Mouse (Mus musculus) layer of hippocampus, postnatal 25 days (tissue): ENCODE measurements around the gene Sdsl. TPM values are rescaled to one million over a fixed set of nuclear protein-coding genes. Genes with fewer than 3 reads are reported as not detected.

Source experiments
- DNase-seq, 2 experiments: peaks; one replicate each; pipeline ENCODE4 v3.0.0; 2022; ENCODE audit warnings: mixed read lengths in 2 of 2, low spot score in 1 of 2; ENCODE audit errors: extremely low spot score in 1 of 2
- total RNA-seq, 2 experiments: library from RNA; stranded (reverse); gene quantifications; 2 replicates each; pipeline ENCODE4 v1.2.3; 2021

The Sdsl gene
- total RNA-seq, 2 experiments from 2014 or later: 7.1 to 9.1 TPM

- no peak for DNase-seq
Observed at GRCm38 (mm10) chr5:120495703-120496226, 23.2 kb upstream of the Sdsl start.

GRCm38 (mm10) chr5:120495064-120495702 is 22.6 kb upstream of the Sdsl start:
- DNase-seq: no peak

GRCm38 (mm10) chr5:120493873-120494395 is 21.3 kb upstream of the Sdsl start:
- DNase-seq: no peak

DNA sequence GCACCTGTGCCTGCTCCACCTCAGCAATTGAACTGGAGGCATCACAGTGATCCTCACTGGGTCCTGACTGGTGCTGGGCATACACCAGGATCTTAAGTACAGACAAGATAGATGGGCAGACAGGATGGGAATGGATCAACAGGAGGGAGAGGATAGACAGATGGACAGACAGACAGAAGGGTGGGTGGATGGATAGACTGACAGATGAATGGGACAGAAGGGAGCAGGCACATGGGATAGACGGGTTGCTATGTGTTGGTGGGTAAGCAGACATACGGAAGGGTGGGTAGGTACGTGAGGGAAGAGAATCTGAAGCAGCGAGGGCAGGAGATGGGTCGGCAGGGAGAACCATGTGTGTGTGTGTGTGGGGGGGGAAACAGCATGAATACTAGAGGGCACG is 20.8 kb upstream of the Sdsl start:
- DNase-seq: no peak

GRCm38 (mm10) chr5:120492437-120492836 is 19.8 kb upstream of the Sdsl start:
- peak in 1 of 2 experiments; percentile 53 for DNase-seq

DNA sequence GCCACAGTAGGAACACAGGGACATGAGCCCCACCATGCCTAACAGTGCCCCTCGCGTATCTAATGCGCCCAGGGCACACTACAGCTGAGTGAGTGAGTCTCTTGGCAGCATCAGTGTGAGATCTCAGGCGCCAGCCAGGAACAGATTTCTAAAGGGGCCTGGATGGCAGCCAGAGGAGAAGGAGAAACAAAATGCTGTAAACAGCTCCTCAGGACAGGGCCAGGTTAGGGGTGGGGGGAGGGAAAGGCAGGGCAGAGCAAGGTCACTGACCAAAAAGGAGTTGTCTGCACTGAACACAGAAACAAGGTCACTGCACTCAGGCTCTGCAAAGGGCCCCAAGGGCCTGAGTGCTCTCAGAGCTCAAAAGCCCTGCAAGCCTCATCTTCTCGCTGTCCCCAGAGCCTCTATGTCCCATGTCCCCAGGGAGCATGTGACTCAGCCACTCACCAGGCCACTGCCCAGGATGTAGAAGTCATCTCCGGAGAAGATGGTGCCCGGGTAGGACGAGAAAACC is 18.1 kb upstream of the Sdsl start:
- DNase-seq: peak in 1 of 2 experiments; percentile 48

DNA sequence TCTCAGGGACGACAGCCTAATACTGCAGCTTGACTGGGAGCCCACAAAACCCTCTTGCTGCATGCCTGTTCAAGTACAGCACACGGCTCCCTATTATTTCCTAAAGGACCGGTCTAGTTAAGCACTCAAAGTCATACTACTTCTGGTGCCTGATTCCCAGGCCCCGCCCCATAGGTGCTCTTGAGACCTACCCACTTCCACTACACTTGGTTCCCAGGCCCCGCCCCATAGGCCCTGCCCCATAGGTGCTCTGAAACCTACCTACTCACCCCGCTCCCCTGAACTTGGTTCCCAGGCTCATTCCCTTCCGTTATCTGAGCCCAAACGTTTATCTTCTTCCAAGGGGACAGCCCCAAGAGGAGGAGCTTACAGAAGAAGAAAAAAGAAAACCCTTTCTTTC is 15.2 kb upstream of the Sdsl start:
- no peak for DNase-seq

GRCm38 (mm10) chr5:120483399-120483798 is 10.8 kb upstream of the Sdsl start:
- DNase-seq: no peak

DNA sequence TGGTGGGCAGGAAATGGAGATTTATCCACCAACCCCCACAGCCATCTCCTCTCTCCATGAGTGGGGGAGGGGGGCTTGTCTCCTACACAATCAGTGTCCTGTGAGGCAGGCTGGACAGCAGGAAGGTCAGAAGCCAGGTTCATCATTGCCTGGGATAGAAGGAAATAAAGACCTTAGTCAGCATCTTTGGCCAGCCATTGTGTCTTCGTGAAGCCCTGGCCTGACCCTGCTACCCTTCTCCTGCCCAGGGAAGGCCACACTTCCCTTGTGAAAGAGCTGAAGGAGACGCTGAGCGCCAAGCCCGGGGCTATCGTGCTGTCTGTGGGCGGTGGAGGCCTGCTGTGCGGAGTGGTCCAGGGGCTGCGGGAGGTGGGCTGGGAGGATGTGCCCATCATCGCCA is 8.6 kb upstream of the Sdsl start:
- DNase-seq: no peak

- DNase-seq: no peak
Observed at GRCm38 (mm10) chr5:120479538-120479937, 6.9 kb upstream of the Sdsl start.

DNA sequence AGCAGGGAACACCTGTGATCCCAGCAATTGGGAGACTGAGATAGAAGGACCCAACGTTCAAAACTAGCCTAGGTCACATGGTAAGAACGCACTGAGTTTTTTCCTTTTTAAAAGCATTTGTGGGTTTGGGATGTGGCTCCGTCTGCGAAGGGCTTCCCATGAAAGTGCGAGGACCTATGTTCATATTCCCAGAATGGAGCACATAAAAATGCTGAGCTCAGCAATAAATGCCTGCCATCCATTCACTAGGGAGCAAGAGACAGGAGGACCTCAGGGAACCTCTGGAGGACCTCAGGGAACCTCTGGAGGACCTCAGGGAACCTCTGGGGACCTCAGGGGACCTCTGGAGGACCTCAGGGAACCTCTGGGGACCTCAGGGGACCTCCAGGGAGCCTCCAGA is 5.4 kb upstream of the Sdsl start:
- no peak for DNase-seq

- DNase-seq: no peak
Observed at GRCm38 (mm10) chr5:120476296-120476695, 3.7 kb upstream of the Sdsl start, which contains the start of gene Sds. TSS of gene Sds (plus strand) at chr5:120476526.

- DNase-seq: no peak
Observed at GRCm38 (mm10) chr5:120475861-120476260, 3.3 kb upstream of the Sdsl start.

GRCm38 (mm10) chr5:120473361-120473760 is 751 bp upstream of the Sdsl start:
- DNase-seq: no peak

GRCm38 (mm10) chr5:120471538-120471937 is 1.1 kb downstream of the Sdsl start:
- DNase-seq: no peak

- no peak for DNase-seq
Observed at GRCm38 (mm10) chr5:120468830-120469229, 3.8 kb downstream of the Sdsl start.

DNA sequence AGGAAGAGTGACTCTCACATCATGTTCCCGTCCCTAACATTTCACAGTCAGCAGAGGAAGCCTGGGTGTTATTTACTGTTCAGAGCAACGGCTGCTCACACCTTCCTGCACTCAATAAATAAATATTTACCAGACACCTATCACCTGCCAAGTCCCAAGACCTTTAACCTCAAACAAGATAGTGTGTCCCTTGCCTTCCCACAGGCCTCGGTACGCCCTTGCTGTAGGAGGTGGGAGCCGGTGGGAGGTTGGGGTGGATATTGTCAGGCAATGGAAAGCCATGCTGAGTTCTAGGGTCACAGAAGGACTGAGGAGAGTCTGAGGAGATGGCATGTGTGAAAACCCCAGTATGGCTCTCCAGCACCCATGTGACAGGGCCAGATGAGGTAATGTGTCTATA is 4.3 kb downstream of the Sdsl start:
- DNase-seq: no peak

DNA sequence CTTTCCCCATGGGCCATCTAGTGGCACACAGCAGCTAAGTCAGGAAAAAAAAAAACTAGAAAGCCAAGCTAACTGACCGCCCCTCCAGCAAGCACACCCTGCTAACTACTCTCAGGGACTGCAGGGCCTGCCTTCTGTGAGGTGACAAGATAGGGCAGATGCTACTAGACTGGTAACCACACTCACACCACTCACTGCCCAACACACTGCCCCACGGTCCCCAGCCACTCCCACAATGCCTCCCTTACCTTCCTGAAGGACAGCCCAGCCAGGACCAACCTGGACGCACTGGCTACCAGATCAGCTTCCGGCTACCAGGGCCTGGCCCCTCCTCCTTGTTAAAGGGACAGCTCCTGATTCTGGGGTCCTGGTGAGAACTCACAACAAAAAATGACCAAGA is 5.6 kb downstream of the Sdsl start:
- no peak for DNase-seq

GRCm38 (mm10) chr5:120465860-120466259 is 6.8 kb downstream of the Sdsl start:
- DNase-seq: no peak

- peak in 1 of 2 experiments; percentile 51 for DNase-seq
Observed at GRCm38 (mm10) chr5:120465062-120465461, 7.5 kb downstream of the Sdsl start.

DNA sequence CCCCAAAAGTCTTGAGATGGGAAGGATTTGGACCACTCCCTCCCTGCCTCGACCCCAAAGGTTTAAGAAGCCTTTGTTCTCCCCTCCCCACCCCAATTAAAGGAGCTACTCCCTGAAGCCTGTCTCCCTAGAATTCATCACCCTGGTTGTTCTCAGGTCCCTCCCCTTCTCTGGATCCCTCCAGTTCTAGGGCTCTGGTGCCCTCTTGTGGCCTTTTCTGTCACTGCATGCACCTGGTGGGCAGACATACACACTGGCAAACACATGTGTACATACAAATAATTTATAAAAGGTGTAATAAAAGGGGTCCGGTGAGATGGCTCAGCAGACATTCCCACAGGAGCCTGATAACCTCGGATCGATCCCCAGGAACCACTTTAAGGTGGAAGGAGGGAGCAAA is 8.3 kb downstream of the Sdsl start:
- DNase-seq: no peak

DNA sequence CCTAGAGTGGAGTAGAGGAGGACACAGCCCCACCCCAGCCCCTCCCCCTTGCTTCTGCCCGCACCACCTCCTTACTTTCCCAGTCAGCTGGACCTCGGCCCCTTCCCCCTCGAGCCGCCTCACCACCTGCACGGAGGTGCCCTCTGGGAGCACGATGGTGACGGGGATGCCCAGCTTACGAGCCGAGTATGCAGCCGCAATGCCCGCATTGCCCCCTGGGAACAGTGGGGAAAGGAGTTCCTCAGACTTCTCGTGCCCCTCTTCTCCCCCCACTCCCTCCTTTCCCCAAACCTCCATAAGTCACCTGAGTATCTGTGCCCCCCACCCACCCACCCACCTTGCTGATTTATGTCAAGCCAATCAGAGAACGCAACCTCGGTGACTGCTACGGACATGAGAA is 10.7 kb downstream of the Sdsl start:
- no peak for DNase-seq
